Mouse (Mus musculus) testis, adult 2 months (tissue): ENCODE measurements around the gene Fads3. TPM values are rescaled to one million over a fixed set of nuclear protein-coding genes. Genes with fewer than 3 reads are reported as not detected.

Experiments
- H3K27ac ChIP-seq: fragments of 200-500 bp; 2 replicates; pipeline ENCODE4 v1.5.1; 2012; ENCODE audit warnings: low read depth, low read length; ENCODE audit not compliant: control insufficient read depth, insufficient read depth
- H3K27me3 ChIP-seq: fragments of 200-500 bp; 2 replicates; pipeline ENCODE4 v1.6.1; 2012; ENCODE audit warnings: mild to moderate bottlenecking, low read length, moderate library complexity; ENCODE audit not compliant: control insufficient read depth, insufficient read depth
- H3K36me3 ChIP-seq: fragments of 200-500 bp; 2 replicates; pipeline ENCODE4 v1.6.1; 2012; ENCODE audit warnings: mild to moderate bottlenecking, low read length; ENCODE audit not compliant: control insufficient read depth, insufficient read depth
- H3K4me1 ChIP-seq: fragments of 200-500 bp; 2 replicates; pipeline ENCODE4 v1.6.1; 2012; ENCODE audit warnings: low read length; ENCODE audit not compliant: control insufficient read depth, insufficient read depth
- H3K4me3 ChIP-seq: fragments of 200-500 bp; 2 replicates; pipeline ENCODE4 v1.5.1; 2012; ENCODE audit warnings: low read depth, mild to moderate bottlenecking, low read length, moderate library complexity, mixed read lengths; ENCODE audit not compliant: control insufficient read depth
- CTCF ChIP-seq: fragments of 200-500 bp; IDR thresholded peaks from 2 replicates; pipeline ENCODE4 v1.5.1; 2012; ENCODE audit warnings: low read depth, mild to moderate bottlenecking, inconsistent platforms, low read length, moderate library complexity; ENCODE audit not compliant: control insufficient read depth, insufficient read depth, insufficient replicate concordance
- POLR2A ChIP-seq: fragments of 200-500 bp; IDR thresholded peaks from 2 replicates; pipeline ENCODE4 v1.6.1; 2012; ENCODE audit warnings: low read depth, mild to moderate bottlenecking, inconsistent platforms, low read length, moderate library complexity; ENCODE audit not compliant: control insufficient read depth
- polyA plus RNA-seq: library from polyadenylated mRNA; depleted of rRNA; stranded (reverse); fragments of >200 nt; gene quantifications from 2 replicates; pipeline ENCODE4 v1.2.3, GENCODE M21; 2012; rRNA removed

Gene Fads3
- polyA plus RNA-seq, 1 experiment: 7.6 TPM

- no peaks in the 10 kb centered on the region for H3K4me1 ChIP-seq
- H3K4me3 ChIP-seq: no peak overlapping the region
- TF ChIP-seq CTCF (no peak), POLR2A (no peak)
- H3K36me3 ChIP-seq: no peaks in the 10 kb centered on the region
- no peaks in the 10 kb centered on the region for H3K27me3 ChIP-seq
- H3K27ac ChIP-seq: no peak overlapping the region
Observed at GRCm38 (mm10) chr19:10108129-10108528, 66.8 kb downstream of the Fads3 start.

- no peaks in the 10 kb centered on the region for H3K27me3 ChIP-seq
- H3K27ac ChIP-seq: no peak overlapping the region
- TF ChIP-seq POLR2A: no peak
- TF ChIP-seq CTCF: no peak
- no peak overlapping the region for H3K4me3 ChIP-seq
- H3K4me1 ChIP-seq: no peaks in the 10 kb centered on the region
- H3K36me3 ChIP-seq: no peaks in the 10 kb centered on the region
Observed at GRCm38 (mm10) chr19:10108666-10109065, 67.3 kb downstream of the Fads3 start.

Other genes with a start within 250 kb of the Fads3 start
- gene Scgb2a2, start 194.0 kb upstream of the Fads3 start, polyA plus RNA-seq: not detected in 2 replicates
- 23.1 and 26.8 TPM in 2 replicates for gene Incenp, start 142.0 kb upstream of the Fads3 start, polyA plus RNA-seq
- gene Fth1, start 61.0 kb upstream of the Fads3 start, polyA plus RNA-seq: 268 and 313 TPM in 2 replicates
- gene Best1, start 39.9 kb upstream of the Fads3 start, polyA plus RNA-seq: 339 and 362 TPM in 2 replicates
- 362 and 384 TPM in 2 replicates for gene Rab3il1, start 39.9 kb upstream of the Fads3 start, polyA plus RNA-seq
- gene Fads2, start 60.2 kb downstream of the Fads3 start, polyA plus RNA-seq: 91.5 and 97.5 TPM in 2 replicates
- gene Fads1, start 141.3 kb downstream of the Fads3 start, polyA plus RNA-seq: 32.6 and 35.4 TPM in 2 replicates
- 329 and 331 TPM in 2 replicates for gene Tmem258, start 162.4 kb downstream of the Fads3 start, polyA plus RNA-seq
- 28.7 and 29.7 TPM in 2 replicates for gene Fen1, start 162.6 kb downstream of the Fads3 start, polyA plus RNA-seq
- 3.2 and 3.9 TPM in 2 replicates for gene Myrf, start 199.2 kb downstream of the Fads3 start, polyA plus RNA-seq